Mouse (Mus musculus) urinary bladder, postnatal 4 days (tissue): ENCODE measurements at regions not wholly inside any gene's neighbourhood (a gene's known extent, or its start where the extent isn't known, plus 50 kb on each side); places are given as distances from the start of the nearest gene placed in this dataset.
A peak's percentile ranks its signal among the peaks of the same experiment; 100 is the strongest.

Experiments
- DNase-seq, 2 experiments: peaks; one replicate each; pipeline ENCODE4 v3.0.0; 2021 to 2022; ENCODE audit warnings: low spot score in 2 of 2

GRCm38 (mm10) chr3:38221834-38222215, 262.8 kb downstream of the Ankrd50 start:
- DNase-seq = no peak

- no peak for DNase-seq
These were observed 263.5 kb downstream of the Ankrd50 start for GRCm38 (mm10) chr3:38220934-38221833.

GRCm38 (mm10) chr3:38209081-38209480, 275.6 kb downstream of the Ankrd50 start:
- no peak for DNase-seq

GRCm38 (mm10) chr3:38207867-38208266, 276.8 kb downstream of the Ankrd50 start:
- no peak for DNase-seq

- peak; percentile 55 to 73 for DNase-seq
These were observed 282.6 kb downstream of the Ankrd50 start for GRCm38 (mm10) chr3:38201861-38202656.

- DNase-seq = no peak
These were observed 290.6 kb downstream of the Ankrd50 start for GRCm38 (mm10) chr3:38194001-38194400.

- no peak for DNase-seq
These were observed 297.2 kb downstream of the Ankrd50 start for GRCm38 (mm10) chr3:38187406-38187896.

GRCm38 (mm10) chr3:38186503-38186902, 298.1 kb downstream of the Ankrd50 start:
- DNase-seq = no peak

- no peak for DNase-seq
These were observed 306.3 kb downstream of the Ankrd50 start for GRCm38 (mm10) chr3:38178295-38178694.

GRCm38 (mm10) chr3:38175946-38176345, 308.7 kb downstream of the Ankrd50 start:
- DNase-seq = no peak

GRCm38 (mm10) chr3:38174735-38175280, 309.8 kb downstream of the Ankrd50 start:
- no peak for DNase-seq

- DNase-seq = no peak
These were observed 332.2 kb downstream of the Ankrd50 start for GRCm38 (mm10) chr3:38152408-38152807.

- no peak for DNase-seq
These were observed 332.8 kb downstream of the Ankrd50 start for GRCm38 (mm10) chr3:38151821-38152220.

- DNase-seq = no peak
These were observed 338.0 kb downstream of the Ankrd50 start for GRCm38 (mm10) chr3:38146663-38147062.

- DNase-seq = peak in 1 of 2 experiments; percentile 26
These were observed 339.2 kb downstream of the Ankrd50 start for GRCm38 (mm10) chr3:38145444-38145843.

- DNase-seq = no peak
These were observed 340.0 kb downstream of the Ankrd50 start for GRCm38 (mm10) chr3:38144650-38145049.

- DNase-seq = peak; percentile 51 to 66
These were observed 341.3 kb downstream of the Ankrd50 start for GRCm38 (mm10) chr3:38143147-38143883.

GRCm38 (mm10) chr3:38139387-38139786, 345.3 kb downstream of the Ankrd50 start:
- no peak for DNase-seq

GRCm38 (mm10) chr3:38138014-38138413, 346.6 kb downstream of the Ankrd50 start:
- no peak for DNase-seq

- DNase-seq = no peak
These were observed 348.8 kb downstream of the Ankrd50 start for GRCm38 (mm10) chr3:38135808-38136214.

- DNase-seq = no peak
These were observed 350.2 kb downstream of the Ankrd50 start for GRCm38 (mm10) chr3:38134425-38134824.

- no peak for DNase-seq
These were observed 352.8 kb downstream of the Ankrd50 start for GRCm38 (mm10) chr3:38131887-38132220.
